Mouse (Mus musculus): ENCODE measurements at regions not wholly inside any gene's neighbourhood (a gene's known extent, or its start where the extent isn't known, plus 50 kb on each side); places are given as distances from the start of the nearest gene placed in this dataset.
A peak's percentile ranks its signal among the peaks of the same experiment; 100 is the strongest.

- DNase-seq: no peak
Measured at GRCm38 (mm10) chr6:84436716-84437115, 157.0 kb downstream of the Cyp26b1 start.

DNA sequence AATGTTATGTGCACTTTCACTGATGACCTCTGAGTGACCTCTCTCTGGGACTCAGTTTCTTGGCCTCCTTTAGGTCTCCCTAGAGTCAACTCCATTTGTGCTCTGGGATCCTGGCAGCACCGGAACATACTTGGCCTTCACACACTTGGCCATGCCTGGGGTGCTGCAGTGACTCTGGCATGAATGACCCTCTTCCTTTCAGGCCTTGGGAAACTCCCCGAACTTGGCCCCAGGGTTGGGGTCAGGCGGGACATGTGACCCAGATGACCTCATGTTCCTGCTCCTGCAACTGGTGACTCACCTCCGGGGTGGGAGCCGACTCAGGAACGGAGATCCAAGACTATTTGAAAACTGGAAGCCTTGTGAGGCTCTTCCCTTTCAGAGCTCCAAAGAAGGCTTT is 159.2 kb downstream of the Cyp26b1 start:
- peak; percentile 45 to 74 for DNase-seq

DNA sequence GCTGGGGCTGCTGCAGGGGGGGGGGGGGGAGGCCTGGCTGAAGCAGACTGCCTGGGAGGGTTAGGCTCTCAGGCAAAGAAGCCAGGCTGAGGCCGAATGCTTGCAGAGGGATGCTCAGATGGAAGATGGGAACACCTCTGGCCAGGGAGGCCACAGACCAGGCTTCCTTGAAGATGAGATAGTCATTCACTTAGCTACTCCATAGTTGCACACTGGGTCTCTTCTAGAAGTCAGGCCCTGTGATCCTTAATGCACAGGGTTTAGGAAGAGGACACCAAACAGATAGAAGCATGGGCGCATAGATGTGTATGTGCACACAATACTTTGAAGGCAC is 162.1 kb downstream of the Cyp26b1 start:
- no peak for DNase-seq

GRCm38 (mm10) chr6:84430925-84431621 is 162.6 kb downstream of the Cyp26b1 start:
- no peak for DNase-seq

- DNase-seq: peak; percentile 40 to 68
Measured at GRCm38 (mm10) chr6:84430146-84430545, 163.6 kb downstream of the Cyp26b1 start.

- peak; percentile 43 to 68 for DNase-seq
Measured at GRCm38 (mm10) chr6:84429247-84429646, 164.5 kb downstream of the Cyp26b1 start.

GRCm38 (mm10) chr6:84426691-84427090 is 167.0 kb downstream of the Cyp26b1 start:
- no peak for DNase-seq

DNA sequence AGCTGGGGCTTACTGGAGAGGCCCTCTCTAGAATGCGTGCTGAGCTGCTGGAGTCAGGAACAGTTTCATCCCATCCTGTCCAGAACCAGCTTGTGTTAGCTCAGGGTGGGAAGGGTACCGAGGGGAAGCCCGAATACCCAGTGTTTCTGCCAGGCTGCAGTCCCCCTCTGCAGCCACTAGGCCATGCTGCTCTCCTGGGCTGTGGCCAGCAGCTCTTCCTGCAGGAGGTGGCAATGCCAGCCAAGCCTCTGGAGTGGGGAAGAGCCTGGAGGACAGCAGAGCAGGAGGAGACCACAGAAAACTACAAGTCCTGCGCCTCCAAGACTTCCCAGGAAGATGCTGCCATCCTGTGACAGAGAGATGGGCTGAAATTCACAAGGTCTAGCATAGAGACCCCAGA is 167.9 kb downstream of the Cyp26b1 start:
- DNase-seq: peak; percentile 37 to 38

GRCm38 (mm10) chr6:84422946-84423345 is 170.8 kb downstream of the Cyp26b1 start:
- no peak for DNase-seq

DNA sequence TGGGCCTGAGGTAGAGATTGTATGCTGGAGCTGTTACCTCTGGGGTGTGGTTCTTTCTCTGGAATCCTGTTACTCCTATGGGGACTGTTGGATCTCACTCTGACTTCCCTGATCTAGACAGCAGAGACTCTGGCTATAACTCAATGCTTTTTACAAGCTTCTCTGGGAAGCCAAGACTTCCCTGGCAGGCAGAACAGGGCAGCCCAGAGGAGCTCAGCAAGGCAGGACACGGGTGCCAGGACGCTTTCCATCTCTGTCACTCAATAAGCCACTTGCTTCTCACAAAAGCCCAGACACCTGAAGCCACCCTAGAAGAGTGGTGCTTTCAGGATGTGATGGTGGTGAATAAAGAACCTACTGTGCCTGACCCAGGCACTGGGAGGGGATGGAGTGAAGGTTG is 174.0 kb downstream of the Cyp26b1 start:
- DNase-seq: no peak

DNA sequence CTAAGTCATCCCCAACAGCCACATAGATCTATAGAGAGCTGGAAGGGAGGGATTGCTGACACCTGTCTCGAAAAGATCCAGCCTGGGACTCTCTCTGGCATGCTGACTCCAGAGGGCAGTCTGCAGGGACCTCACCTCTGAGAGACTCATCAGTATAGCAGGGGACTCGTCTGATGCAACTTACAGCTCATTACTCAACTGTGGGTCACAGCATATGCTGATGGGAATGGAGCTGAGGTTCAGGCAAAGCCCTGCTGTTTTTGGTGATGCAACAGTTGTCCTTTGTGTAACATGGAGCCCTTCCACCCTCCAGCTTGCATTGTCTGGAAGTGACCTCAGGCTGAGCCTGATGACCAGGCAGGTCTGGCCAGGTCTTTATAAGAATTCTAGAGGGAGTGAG is 174.4 kb downstream of the Cyp26b1 start:
- DNase-seq: no peak

DNA sequence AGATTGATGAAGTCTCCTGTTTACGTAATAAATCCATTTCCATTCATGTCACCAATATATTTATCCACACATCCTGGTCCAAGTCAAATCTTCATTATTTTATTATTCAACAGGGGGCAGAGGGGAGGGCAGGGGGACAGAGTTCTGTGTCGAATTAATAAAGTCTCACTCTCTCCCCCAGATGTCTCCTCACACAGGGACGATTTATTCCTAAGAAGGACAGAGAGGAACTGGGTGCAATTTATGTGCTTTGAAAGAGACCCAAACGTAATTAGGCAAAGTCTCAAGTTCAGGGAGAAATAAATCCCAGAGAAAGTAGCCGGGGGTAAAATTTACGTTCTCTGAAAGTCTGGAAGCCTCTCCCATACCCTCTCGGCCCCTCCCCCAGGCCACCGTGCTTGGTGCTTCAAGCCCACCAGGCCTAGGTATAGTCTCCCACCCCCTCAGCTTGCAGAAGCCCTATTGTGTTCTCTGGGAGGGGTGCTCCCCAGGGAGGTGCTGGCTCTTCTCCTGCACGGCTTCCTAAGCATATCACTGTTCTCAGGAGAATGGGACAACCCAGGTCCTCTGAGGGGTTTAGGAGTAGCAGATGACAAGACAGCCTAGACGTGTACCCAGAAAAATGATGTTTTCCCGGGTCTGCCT is 176.6 kb downstream of the Cyp26b1 start:
- DNase-seq: no peak

GRCm38 (mm10) chr6:84414400-84414799 is 179.3 kb downstream of the Cyp26b1 start:
- no peak for DNase-seq

- no peak for DNase-seq
Measured at GRCm38 (mm10) chr6:84409863-84410513, 183.7 kb downstream of the Cyp26b1 start.

GRCm38 (mm10) chr6:84408513-84408912 is 185.2 kb downstream of the Cyp26b1 start:
- no peak for DNase-seq

GRCm38 (mm10) chr6:84407773-84408172 is 185.9 kb downstream of the Cyp26b1 start:
- DNase-seq: peak; percentile 45 to 79

DNA sequence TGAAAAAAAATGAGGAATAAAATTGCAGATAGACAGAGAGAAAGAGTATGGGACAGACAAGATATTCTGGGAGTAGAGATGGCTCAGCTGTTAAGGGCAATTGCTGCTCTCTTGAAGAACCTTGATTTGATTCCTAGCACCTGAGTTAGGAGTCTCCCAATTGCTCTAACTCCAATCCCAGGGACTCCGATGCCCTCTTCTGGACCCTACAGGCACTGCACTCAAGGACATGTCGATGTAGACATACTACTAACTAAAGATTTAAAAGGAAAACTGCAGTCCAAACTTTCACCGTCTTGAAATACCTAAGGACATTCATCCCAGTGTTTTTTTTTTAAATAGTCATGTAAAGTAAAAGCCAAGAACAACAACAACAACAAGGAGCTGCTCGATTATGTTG is 189.0 kb downstream of the Cyp26b1 start:
- DNase-seq: no peak

DNA sequence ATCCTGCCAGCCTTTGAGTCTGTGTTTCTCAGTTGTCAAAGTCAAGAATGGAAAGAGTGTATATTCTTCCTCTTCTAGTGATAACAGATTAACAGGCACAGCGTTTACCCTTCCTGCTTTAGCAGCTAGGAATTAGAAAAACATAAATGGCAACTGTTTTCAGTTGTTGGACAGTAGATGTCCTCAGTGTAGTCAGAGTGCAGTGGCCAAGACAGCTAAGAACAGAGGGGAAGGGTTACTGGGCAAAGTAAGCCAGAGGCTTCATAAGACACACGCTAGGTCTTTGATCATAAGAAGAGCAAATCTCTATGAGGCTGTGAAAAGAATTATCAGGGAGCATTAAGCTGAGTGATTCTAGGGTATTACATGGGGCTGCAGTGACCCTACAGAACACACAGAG is 191.3 kb downstream of the Cyp26b1 start:
- DNase-seq: no peak

- no peak for DNase-seq
Measured at GRCm38 (mm10) chr6:84394496-84395090, 199.1 kb downstream of the Cyp26b1 start.

DNA sequence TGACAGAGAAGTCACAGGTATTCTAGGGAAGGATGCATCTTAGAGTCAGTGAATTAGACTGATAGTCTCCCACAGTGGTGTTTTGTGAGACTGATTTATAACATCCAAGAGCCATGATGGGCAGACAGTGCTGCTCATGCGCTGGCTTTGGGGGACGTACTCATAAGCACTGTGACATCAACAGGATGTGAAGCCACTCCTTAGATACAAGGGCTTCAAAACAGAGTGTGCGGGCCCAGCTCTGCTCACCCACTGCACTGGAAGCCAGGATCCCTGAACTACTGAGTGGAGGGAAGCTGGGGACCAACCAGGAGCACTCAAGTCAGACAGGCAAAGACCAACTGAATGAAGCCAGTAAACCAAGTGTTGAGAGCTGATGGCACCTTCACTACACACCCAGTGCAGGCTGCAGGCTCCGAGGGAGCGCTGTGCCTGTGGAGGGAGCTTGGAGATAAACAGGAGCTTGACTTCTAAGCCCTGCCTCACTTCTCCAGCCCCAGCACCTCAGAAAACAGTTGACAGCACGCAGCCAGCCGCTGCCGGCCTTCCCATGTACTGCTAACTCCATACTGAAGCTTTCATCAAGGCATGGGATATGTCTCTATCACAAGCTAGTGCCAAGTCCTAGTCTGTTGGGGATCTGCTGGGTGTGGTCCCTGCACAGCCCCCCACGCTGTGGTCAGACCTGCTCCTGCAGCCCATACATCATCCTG is 200.0 kb downstream of the Cyp26b1 start:
- DNase-seq: peak in 1 of 2 experiments; percentile 8

GRCm38 (mm10) chr6:84392752-84393511 is 200.8 kb downstream of the Cyp26b1 start:
- DNase-seq: peak; percentile 24 to 32

DNA sequence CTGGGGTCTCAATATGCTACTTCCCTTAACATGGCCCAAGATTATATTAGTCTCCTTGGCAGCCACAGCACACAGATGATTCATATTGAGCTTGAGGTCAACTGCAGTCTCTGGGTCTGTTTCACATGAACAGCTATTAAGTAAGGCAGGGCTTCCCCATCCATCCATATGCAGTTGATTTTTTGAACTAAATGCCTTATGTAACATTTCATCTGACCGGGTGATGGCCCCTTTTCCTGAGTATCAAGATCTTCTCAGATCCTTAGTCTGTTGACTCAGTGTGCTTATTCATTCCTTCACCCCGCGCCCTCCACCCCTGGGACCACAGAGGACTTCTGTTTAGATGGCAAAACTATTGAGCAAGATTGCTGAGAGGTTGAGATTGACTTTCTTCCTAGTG is 202.7 kb downstream of the Cyp26b1 start:
- no peak for DNase-seq
